Mouse (Mus musculus) kidney, postnatal 0 days (tissue): Measurements from ENCODE around the gene Rhbdl1. TPM values are rescaled to one million over a fixed set of nuclear protein-coding genes. Genes with fewer than 3 reads are reported as not detected.
A peak's percentile ranks its signal among the peaks of the same experiment; 100 is the strongest.

Experiments used
- ATAC-seq: fragments of 200-750 bp; cut with Nextera tagmentation; replicated peaks from 2 replicates; pipeline ENCODE4 v1.8.0; 2017; ENCODE audit warnings: low read depth, moderate number of reproducible peaks, moderate TSS enrichment, moderate library complexity; ENCODE audit not compliant: low FRiP score
- DNase-seq: peaks from one replicate; pipeline ENCODE4 v3.0.0-alpha.2; 2016; ENCODE audit warnings: low spot score
- H3K27ac ChIP-seq: fragments of 300-500 bp; sonication (generic); 2 replicates; pipeline ENCODE4 v1.5.1; 2014; ENCODE audit warnings: mild to moderate bottlenecking
- H3K27me3 ChIP-seq: fragments of 300-500 bp; sonication (generic); 2 replicates; pipeline ENCODE4 v1.6.1; 2014; ENCODE audit warnings: low read length, mixed read lengths; ENCODE audit not compliant: insufficient read depth
- H3K36me3 ChIP-seq: fragments of 300-500 bp; sonication (generic); 2 replicates; pipeline ENCODE4 v1.6.1; 2014; ENCODE audit warnings: low read length, mixed read lengths; ENCODE audit not compliant: insufficient read depth
- H3K4me1 ChIP-seq: fragments of 300-500 bp; sonication (generic); replicated peaks from 2 replicates; pipeline ENCODE4 v1.6.1; 2014; ENCODE audit warnings: antibody characterized with exemption, low read length, mixed read lengths; ENCODE audit not compliant: insufficient read depth
- H3K4me2 ChIP-seq: fragments of 300-500 bp; sonication (generic); 2 replicates; pipeline ENCODE4 v1.6.1; 2014; ENCODE audit warnings: mild to moderate bottlenecking, low read length, moderate library complexity, mixed read lengths
- H3K4me3 ChIP-seq: fragments of 300-500 bp; sonication (generic); replicated peaks from 2 replicates; pipeline ENCODE4 v1.5.1; 2014; ENCODE audit warnings: low read depth, low read length
- H3K9ac ChIP-seq: fragments of 300-500 bp; sonication (generic); 2 replicates; pipeline ENCODE4 v1.6.1; 2014; ENCODE audit warnings: low read depth, low read length
- H3K9me3 ChIP-seq: fragments of 300-500 bp; sonication (generic); replicated peaks from 2 replicates; pipeline ENCODE4 v1.6.1; 2016; ENCODE audit warnings: low read length, inconsistent platforms, mixed read lengths
- CTCF ChIP-seq: IDR thresholded peaks from 2 replicates; pipeline ENCODE4 v1.5.1; 2016; ENCODE audit warnings: antibody characterized with exemption, low read depth, mild to moderate bottlenecking, moderate library complexity
- WGBS: fragments of 180-500 bp; shearing (Covaris S2); extraction: QIAGEN DNeasy Blood & Tissue Kit; methylation state at CpG from one replicate; pipeline ENCODE4 v1.1.7; 2014; 5-methylcytosine and 5-hydroxymethylcytosine counted together
- polyA plus RNA-seq: library from polyadenylated mRNA; unstranded; fragments of >200 nt; fragmentation: Nextera tagmentation; extraction: Ambion mirVana; gene quantifications from 2 replicates; pipeline ENCODE4 v1.2.1, GENCODE M21; 2015

Rhbdl1 gene
- polyA plus RNA-seq, 1 experiment from 2014 or later, result 3.9 TPM

DNA sequence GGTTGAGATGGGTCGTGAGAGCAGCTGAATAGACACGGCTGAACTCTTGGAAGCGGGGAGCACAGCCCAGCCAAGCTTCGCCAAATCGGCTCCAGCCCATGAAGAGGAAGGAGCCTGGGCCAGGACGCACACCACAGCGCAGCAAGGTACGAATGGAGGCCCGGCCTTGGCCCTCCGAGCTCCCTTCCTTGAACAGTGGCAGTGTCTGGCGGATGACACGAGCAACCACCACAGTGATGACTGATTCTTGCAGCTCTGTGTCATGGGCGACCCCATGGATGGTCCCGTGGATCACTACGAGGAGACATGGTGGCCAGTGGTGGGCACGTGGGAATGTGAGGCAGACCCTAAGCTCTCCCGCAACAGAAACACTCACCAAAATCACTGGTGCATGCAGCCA, 42.1 kb downstream of the Rhbdl1 start:
- WGBS, result 85% methylated on average over 17 of the region's 17 CpGs

DNA sequence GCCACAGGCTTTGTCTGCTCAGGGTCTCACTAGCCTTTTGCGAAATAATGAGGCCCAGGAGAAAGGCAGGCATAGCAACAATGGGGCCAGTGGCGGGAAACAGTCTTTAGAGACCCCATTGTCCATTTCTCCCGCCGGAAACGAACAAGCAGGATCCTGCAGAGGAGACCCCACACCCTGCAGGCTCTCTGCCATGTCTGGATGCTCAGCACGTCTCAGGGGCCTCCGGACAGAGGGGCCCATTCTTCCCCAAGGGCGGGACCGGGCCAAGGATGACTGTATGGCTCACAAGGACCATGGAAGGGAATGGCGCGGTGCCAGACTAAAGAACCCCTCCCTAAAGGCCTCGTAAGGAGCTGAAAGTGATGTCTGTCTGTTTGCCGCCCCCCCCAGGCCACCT, 42.9 kb downstream of the Rhbdl1 start:
- 83% methylated on average over 13 of the region's 13 CpGs for WGBS
- Histone ChIP-seq H3K27me3 (no peaks in the 10 kb centered on the region), H3K36me3 (no peaks in the 10 kb centered on the region), H3K9me3 (no peaks in the 10 kb centered on the region), H3K4me1 (peaks cover 37% of the 10 kb centered on the region), H3K27ac (no peak overlapping the region), H3K4me3 (no peak overlapping the region), H3K9ac (no peak overlapping the region), H3K4me2 (no peak overlapping the region)
- ATAC-seq, result no peak
- TF ChIP-seq CTCF, result no peak
- no peak for DNase-seq

More for the DNA sequence above, 42.1 kb downstream of the Rhbdl1 start:
- Histone ChIP-seq H3K36me3 (no peaks in the 10 kb centered on the region), H3K27me3 (no peaks in the 10 kb centered on the region), H3K27ac (no peak overlapping the region), H3K9ac (no peak overlapping the region), H3K4me3 (no peak overlapping the region), H3K4me1 (peaks cover 37% of the 10 kb centered on the region), H3K9me3 (no peaks in the 10 kb centered on the region), H3K4me2 (peak overlapping the region; percentile 87)
- DNase-seq, result no peak
- no peak for TF ChIP-seq CTCF
- ATAC-seq, result no peak

DNA sequence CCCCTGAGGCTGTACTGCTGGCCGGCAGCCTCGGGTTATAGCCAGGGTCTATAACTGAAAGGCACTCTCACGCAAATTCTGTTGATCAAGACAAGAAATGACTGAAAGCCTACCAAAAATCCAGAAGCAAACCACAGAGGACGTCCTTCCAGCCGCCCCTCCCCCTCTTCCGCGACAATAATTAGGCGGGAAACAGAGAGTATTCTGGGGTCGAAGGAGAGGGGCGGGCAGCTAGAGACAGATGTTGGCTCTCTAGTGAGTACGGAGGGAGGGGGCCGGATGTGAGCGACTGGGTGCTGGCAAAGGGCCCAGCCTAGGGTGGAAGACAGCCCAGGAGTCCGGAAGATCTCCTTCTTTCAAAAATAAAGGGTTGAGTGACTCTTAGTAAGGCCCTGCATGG, 44.5 kb downstream of the Rhbdl1 start, which contains the start of gene Fam173a:
Gene Fam173a (minus strand): TSS at position 287 of the 400 bp plus-strand sequence.
- DNase-seq (peak; percentile 94), ATAC-seq (peak; percentile 55; the same call in 1 of the 2 replicates)
- Histone ChIP-seq H3K27ac (peak within 1 kb of the TSS; percentile 93), H3K4me2 (peak within 1 kb of the TSS; percentile 86), H3K4me3 (peak within 1 kb of the TSS; percentile 53), H3K9me3 (no peaks in the 10 kb centered on the region), H3K36me3 (no peaks in the 10 kb centered on the region), H3K9ac (peak within 1 kb of the TSS; percentile 73), H3K27me3 (no peaks in the 10 kb centered on the region), H3K4me1 (peaks cover 37% of the 10 kb centered on the region)
- TF ChIP-seq CTCF, result no peak
- WGBS, result 1% methylated on average over 14 of the region's 14 CpGs

DNA sequence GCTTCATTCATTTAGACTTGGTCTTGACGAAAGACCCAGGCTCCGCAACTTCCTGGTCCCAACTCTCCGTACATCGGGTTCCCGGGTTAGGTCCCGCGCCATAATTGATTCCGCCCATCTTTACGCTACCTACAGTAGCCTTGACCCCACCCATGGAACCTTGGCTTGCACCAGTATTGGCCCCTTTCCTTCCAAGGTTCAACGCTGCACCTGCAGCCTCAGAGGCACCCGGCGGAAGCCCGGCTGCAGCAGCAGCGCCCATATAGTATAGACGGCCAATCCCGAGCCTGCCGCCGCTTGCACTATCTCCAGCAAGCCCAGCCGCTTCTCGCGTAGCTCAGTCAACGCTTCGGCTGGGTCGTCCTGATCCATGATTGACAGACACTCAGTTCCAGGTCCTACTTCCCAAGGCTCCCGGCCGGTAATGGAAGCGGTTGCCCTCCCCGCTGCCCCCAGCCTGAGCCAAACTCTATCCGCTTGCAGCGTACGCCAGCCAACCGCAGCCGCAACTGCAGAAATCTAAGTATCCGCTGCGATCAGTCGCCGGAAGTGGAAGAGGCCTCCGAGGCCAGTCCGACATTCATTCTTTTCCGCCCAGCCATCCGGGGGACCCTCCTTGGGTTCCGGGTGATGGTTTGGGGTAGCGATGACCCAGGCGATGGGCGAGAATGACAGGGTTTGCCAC, 45.1 kb downstream of the Rhbdl1 start:
- H3K27ac ChIP-seq, result peak overlapping the region; percentile 93
- H3K4me1 ChIP-seq, result peaks cover 37% of the 10 kb centered on the region
- under 1% methylated on average over 45 of the region's 45 CpGs for WGBS
- peak overlapping the region; percentile 53 for H3K4me3 ChIP-seq
- H3K4me2 ChIP-seq, result peak overlapping the region; percentile 86
- H3K27me3 ChIP-seq, result no peaks in the 10 kb centered on the region
- peak; percentile 64; the same call in 1 of the 2 replicates for ATAC-seq
- no peaks in the 10 kb centered on the region for H3K9me3 ChIP-seq
- DNase-seq, result peak; percentile 90
- peak overlapping the region; percentile 73 for H3K9ac ChIP-seq
- H3K36me3 ChIP-seq, result no peaks in the 10 kb centered on the region
- no peak for TF ChIP-seq CTCF

DNA sequence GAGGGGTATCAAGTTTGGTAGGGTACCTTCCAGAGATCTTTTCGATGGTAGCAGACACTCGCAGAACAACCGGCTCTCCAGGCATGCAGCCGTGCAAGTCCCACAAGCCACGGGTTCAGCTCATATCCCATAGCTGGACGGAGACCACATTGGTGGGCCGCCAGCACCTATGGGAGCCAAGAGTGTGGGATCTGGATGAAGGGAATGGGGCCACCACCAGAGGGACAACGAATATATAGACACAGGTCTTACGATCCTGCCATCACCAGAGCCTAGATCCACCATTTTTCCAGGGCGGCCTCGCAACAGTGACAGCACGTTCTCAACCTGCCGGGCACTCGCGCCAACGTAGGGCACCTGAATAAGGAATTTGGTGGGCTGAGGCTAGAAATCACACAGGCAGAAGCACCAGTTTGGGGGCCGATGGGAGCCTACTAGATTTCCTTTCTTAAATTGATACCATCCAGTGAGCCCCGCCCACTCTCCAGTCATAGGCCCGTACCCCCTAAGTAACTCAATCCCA, 45.7 kb downstream of the Rhbdl1 start:
- whole genome bisulfite sequencing, result 20% methylated on average over 19 of the region's 19 CpGs
- Histone ChIP-seq H3K27me3 (no peaks in the 10 kb centered on the region), H3K36me3 (no peaks in the 10 kb centered on the region), H3K4me3 (peak overlapping the region; percentile 53), H3K27ac (peak overlapping the region; percentile 93), H3K9ac (peak overlapping the region; percentile 73), H3K9me3 (no peaks in the 10 kb centered on the region), H3K4me1 (peaks cover 37% of the 10 kb centered on the region), H3K4me2 (peak overlapping the region; percentile 86)
- ATAC-seq, result no peak
- TF ChIP-seq CTCF, result peak; percentile 23; the same call in 1 of the 2 replicates
- peak; percentile 9 for DNase-seq

DNA sequence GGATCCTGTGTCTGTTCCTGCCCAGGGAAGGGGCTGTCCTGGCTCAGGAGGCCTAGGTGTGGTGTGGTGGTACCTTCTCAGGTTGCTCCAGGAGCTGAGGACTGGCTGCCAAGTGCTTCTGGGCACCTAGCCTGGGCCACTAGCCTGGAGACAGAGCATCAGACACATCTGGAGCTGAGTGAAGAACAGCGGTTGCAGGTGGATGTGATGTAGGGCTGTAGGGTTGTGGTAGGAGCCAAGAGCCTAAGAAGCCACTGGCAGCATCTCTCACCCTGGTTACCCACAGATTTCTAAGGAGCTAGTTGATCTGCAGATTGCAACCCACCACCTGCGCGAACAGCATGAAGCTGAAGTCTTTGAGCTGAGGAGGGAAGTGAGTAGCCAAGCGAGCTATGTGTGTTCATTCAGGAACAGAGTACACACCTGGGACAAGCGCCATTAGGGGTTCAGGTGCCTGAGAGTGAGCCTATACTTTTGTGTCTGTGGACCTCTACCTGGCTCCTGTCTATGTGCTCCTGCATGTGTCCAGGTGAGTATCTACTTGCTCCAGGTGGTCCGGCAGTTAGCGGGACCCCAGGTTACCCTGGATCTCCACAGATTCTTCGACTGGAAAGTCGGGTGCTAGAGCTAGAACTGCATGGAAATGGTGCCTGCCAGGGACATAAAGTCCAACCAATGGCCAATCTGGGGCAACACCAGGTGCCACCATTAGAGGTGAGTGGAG, 50.2 kb downstream of the Rhbdl1 start:
- Histone ChIP-seq H3K36me3 (peaks cover 18% of the 10 kb centered on the region), H3K9me3 (no peaks in the 10 kb centered on the region)
- ATAC-seq, result no peak

More for the DNA sequence above, 50.2 kb downstream of the Rhbdl1 start:
- H3K4me3 ChIP-seq, result no peak overlapping the region
- H3K27me3 ChIP-seq, result no peaks in the 10 kb centered on the region
- H3K27ac ChIP-seq, result no peak overlapping the region
- no peak for DNase-seq
- no peak for TF ChIP-seq CTCF
- peaks cover 21% of the 10 kb centered on the region; the same call in 1 of the 2 replicates for H3K4me1 ChIP-seq
- H3K9ac ChIP-seq, result no peak overlapping the region
- H3K4me2 ChIP-seq, result no peak overlapping the region
- WGBS, result 93% methylated on average over 9 of the region's 9 CpGs
